In the genomic region with DNA sequence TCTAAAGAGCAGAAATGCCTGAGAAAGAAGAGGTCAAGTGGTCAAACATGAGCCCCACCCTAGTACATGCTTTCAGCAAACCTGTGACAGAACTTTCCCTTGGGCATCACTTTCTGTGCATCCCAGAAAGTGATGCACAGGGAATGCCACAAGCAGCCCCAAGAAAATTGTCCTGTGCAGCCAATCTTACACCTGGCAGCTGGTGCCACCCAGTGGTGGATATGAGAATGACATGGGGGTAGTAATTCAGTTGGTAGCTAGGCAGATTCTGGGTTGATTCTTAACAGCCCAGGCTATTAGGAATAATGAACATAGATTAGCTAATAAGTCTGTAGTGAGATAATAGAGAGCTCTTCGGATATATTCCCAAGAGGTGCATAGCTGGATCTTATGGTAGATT, we compare ENCODE assay signal across 9 mouse cellular contexts.
DNase-seq lines count a peak whose midpoint lies in the region; ATAC-seq and TF ChIP-seq lines count a peak whose summit lies in the region.
"Had no signal": no experiment of that assay in that cellular context is flagged by ENCODE, and none has a peak within 500 bp of the region (broad histone marks: within the 10 kb centered on the region; RNA-seq: fewer than 3 reads in every experiment).

No protein-coding gene starts in this region.

- no peaks in the 10 kb centered on the region for H3K27me3 ChIP-seq in hindbrain, embryonic 10.5 days (ENCODE audit: insufficient read depth, poor library complexity, severe bottlenecking)
- no peaks in the 10 kb centered on the region for H3K27me3 ChIP-seq in hindbrain, embryonic 16.5 days (replicated peaks; ENCODE audit: control insufficient read depth, insufficient read depth, low read length)
- H3K27me3 ChIP-seq in embryonic facial prominence, embryonic 14.5 days (replicated peaks; ENCODE audit: control insufficient read depth, insufficient read depth, low read length) = no peaks in the 10 kb centered on the region
- no peaks in the 10 kb centered on the region for H3K27me3 ChIP-seq in midbrain, postnatal 0 days (ENCODE audit: insufficient read depth, low read length)
- no peaks in the 10 kb centered on the region for H3K27me3 ChIP-seq in stomach, postnatal 0 days (ENCODE audit: control insufficient read depth, insufficient read depth, low read length)

- H3K27ac ChIP-seq in hindbrain, embryonic 10.5 days = no peak overlapping the region
- no peak overlapping the region for H3K27ac ChIP-seq in hindbrain, embryonic 16.5 days (ENCODE audit: low read depth, low read length)
- H3K27ac ChIP-seq in bone marrow, adult 2 months (ENCODE audit: control insufficient read depth, insufficient read depth, low read depth, low read length, poor library complexity) = no peak overlapping the region
- H3K27ac ChIP-seq in embryonic facial prominence, embryonic 14.5 days (replicated peaks; ENCODE audit: low read depth, low read length) = no peak overlapping the region
- no peak overlapping the region for H3K27ac ChIP-seq in midbrain, postnatal 0 days (ENCODE audit: low read depth, low read length)
- H3K27ac ChIP-seq in stomach, postnatal 0 days (replicated peaks) = no peak overlapping the region

- TF ChIP-seq POLR2A in bone marrow, adult 2 months (IDR thresholded peaks at IDR 0.05; ENCODE audit: borderline replicate concordance, control insufficient read depth, low read depth, low read length) = no peak

- H3K36me3 ChIP-seq in hindbrain, embryonic 10.5 days = no peaks in the 10 kb centered on the region
- no peaks in the 10 kb centered on the region for H3K36me3 ChIP-seq in hindbrain, embryonic 16.5 days (ENCODE audit: control insufficient read depth, insufficient read depth, low read length)
- H3K36me3 ChIP-seq in embryonic facial prominence, embryonic 14.5 days (ENCODE audit: control insufficient read depth, insufficient read depth, low read length) = no peaks in the 10 kb centered on the region
- no peaks in the 10 kb centered on the region for H3K36me3 ChIP-seq in midbrain, postnatal 0 days (ENCODE audit: insufficient read depth, low read length)
- no peaks in the 10 kb centered on the region for H3K36me3 ChIP-seq in stomach, postnatal 0 days (ENCODE audit: control insufficient read depth, insufficient read depth, low read length)

- 0 out of 2 replicates have a peak, but pooled peaks cover 6% of the 10 kb centered on the region for H3K9me3 ChIP-seq in hindbrain, embryonic 10.5 days
- no peaks in the 10 kb centered on the region for H3K9me3 ChIP-seq in hindbrain, embryonic 16.5 days (ENCODE audit: control insufficient read depth, low read length)
- H3K9me3 ChIP-seq in embryonic facial prominence, embryonic 14.5 days (ENCODE audit: control insufficient read depth, low read length) = 0 out of 2 replicates have a peak, but pooled peaks cover 7% of the 10 kb centered on the region
- H3K9me3 ChIP-seq in midbrain, postnatal 0 days (ENCODE audit: low read length) = no peaks in the 10 kb centered on the region
- no peaks in the 10 kb centered on the region for H3K9me3 ChIP-seq in stomach, postnatal 0 days (ENCODE audit: control insufficient read depth, low read length)

- H3K4me3 ChIP-seq in hindbrain, embryonic 10.5 days = no peak overlapping the region
- H3K4me3 ChIP-seq in hindbrain, embryonic 16.5 days (ENCODE audit: low read length) = no peak overlapping the region
- H3K4me3 ChIP-seq in bone marrow, adult 2 months (replicated peaks; ENCODE audit: control insufficient read depth, low read depth, low read length) = no peak overlapping the region
- no peak overlapping the region for H3K4me3 ChIP-seq in embryonic facial prominence, embryonic 14.5 days (ENCODE audit: low read depth, low read length)
- H3K4me3 ChIP-seq in midbrain, postnatal 0 days (ENCODE audit: low read depth, low read length) = no peak overlapping the region
- no peak overlapping the region for H3K4me3 ChIP-seq in stomach, postnatal 0 days (ENCODE audit: low read depth, low read length)
- H3K4me3 ChIP-seq: myocyte had no signal

- H3K4me2 ChIP-seq in hindbrain, embryonic 16.5 days (ENCODE audit: low read length) = no peak overlapping the region
- H3K4me2 ChIP-seq in embryonic facial prominence, embryonic 14.5 days (ENCODE audit: low read depth, low read length) = no peak overlapping the region
- no peak overlapping the region for H3K4me2 ChIP-seq in midbrain, postnatal 0 days (ENCODE audit: low read depth, low read length, poor library complexity, severe bottlenecking)
- H3K4me2 ChIP-seq in stomach, postnatal 0 days (replicated peaks; ENCODE audit: low read depth) = no peak overlapping the region

- peak; percentile 70 for DNase-seq in hindbrain, embryonic 10.5 days (ENCODE audit: low spot score)
- DNase-seq in embryonic facial prominence, embryonic 14.5 days (ENCODE audit: low spot score) = peak; percentile 53
- DNase-seq in heart, postnatal 36 days = peak; percentile 75 to 82
- DNase-seq in left cerebral cortex, adult 18-20 months (ENCODE audit: low spot score in 2 of 2) = peak; percentile 77 to 81
- peak; percentile 60 for DNase-seq in midbrain, postnatal 0 days (ENCODE audit: low spot score)
- peak; percentile 66 for DNase-seq in stomach, postnatal 0 days (ENCODE audit: low spot score)

- H3K4me1 ChIP-seq in hindbrain, embryonic 10.5 days (replicated peaks) = no peaks in the 10 kb centered on the region
- H3K4me1 ChIP-seq in hindbrain, embryonic 16.5 days (ENCODE audit: control insufficient read depth, insufficient read depth, low read depth, low read length) = no peaks in the 10 kb centered on the region
- no peaks in the 10 kb centered on the region; the same call in 1 of the 2 replicates for H3K4me1 ChIP-seq in bone marrow, adult 2 months (ENCODE audit: control insufficient read depth, insufficient read depth, low read length)
- no peaks in the 10 kb centered on the region for H3K4me1 ChIP-seq in embryonic facial prominence, embryonic 14.5 days (ENCODE audit: control insufficient read depth, insufficient read depth, low read length)
- H3K4me1 ChIP-seq in midbrain, postnatal 0 days (ENCODE audit: insufficient read depth, low read length) = no peaks in the 10 kb centered on the region
- H3K4me1 ChIP-seq in stomach, postnatal 0 days (replicated peaks; ENCODE audit: control insufficient read depth, insufficient read depth) = no peaks in the 10 kb centered on the region

- H3K9ac ChIP-seq in hindbrain, embryonic 16.5 days (ENCODE audit: low read depth, low read length) = no peak overlapping the region
- H3K9ac ChIP-seq in embryonic facial prominence, embryonic 14.5 days (ENCODE audit: low read depth, low read length) = no peak overlapping the region
- H3K9ac ChIP-seq in midbrain, postnatal 0 days (replicated peaks; ENCODE audit: low read length, poor library complexity, severe bottlenecking) = no peak overlapping the region
- no peak overlapping the region for H3K9ac ChIP-seq in stomach, postnatal 0 days (ENCODE audit: low read length)

- no peak for ATAC-seq in hindbrain, embryonic 16.5 days
- no peak for ATAC-seq in embryonic facial prominence, embryonic 14.5 days (ENCODE audit: low read depth)
- ATAC-seq in midbrain, postnatal 0 days (ENCODE audit: low FRiP score) = no peak
- ATAC-seq in stomach, postnatal 0 days (ENCODE audit: low FRiP score, low TSS enrichment) = no peak

- TF ChIP-seq EP300 in stomach, postnatal 0 days (optimal IDR thresholded peaks at IDR 0.05) = no peak

- TF ChIP-seq CTCF in bone marrow, adult 2 months (IDR thresholded peaks at IDR 0.05; ENCODE audit: control insufficient read depth, insufficient read depth, low read length) = peak; percentile 70
- peak; percentile 83 for TF ChIP-seq CTCF in midbrain, postnatal 0 days (IDR thresholded peaks at IDR 0.05)
- TF ChIP-seq CTCF in stomach, postnatal 0 days (IDR thresholded peaks at IDR 0.05; ENCODE audit: low read depth) = peak; percentile 96

- intact Hi-C loops in heart, postnatal 36 days (cut with DNase I) = loop anchor here (1.0 to 5.0 kb wide), 4 partner anchors 44 to 606 kb away; no protein-coding TSS in a partner anchor

- 12% methylated on average over 1 of the region's 1 CpGs for WGBS in hindbrain, embryonic 10.5 days
- 8% methylated on average over 1 of the region's 1 CpGs for WGBS in hindbrain, embryonic 16.5 days
- 10% methylated on average over 1 of the region's 1 CpGs for WGBS in bone marrow, adult 2 months
- 5% methylated on average over 1 of the region's 1 CpGs for WGBS in embryonic facial prominence, embryonic 14.5 days
- 0% methylated on average over 1 of the region's 1 CpGs for WGBS in midbrain, postnatal 0 days
- WGBS in stomach, postnatal 0 days = 0% methylated on average over 1 of the region's 1 CpGs
